ENCODE assay signal across 29 mouse cellular contexts in the genomic region with DNA sequence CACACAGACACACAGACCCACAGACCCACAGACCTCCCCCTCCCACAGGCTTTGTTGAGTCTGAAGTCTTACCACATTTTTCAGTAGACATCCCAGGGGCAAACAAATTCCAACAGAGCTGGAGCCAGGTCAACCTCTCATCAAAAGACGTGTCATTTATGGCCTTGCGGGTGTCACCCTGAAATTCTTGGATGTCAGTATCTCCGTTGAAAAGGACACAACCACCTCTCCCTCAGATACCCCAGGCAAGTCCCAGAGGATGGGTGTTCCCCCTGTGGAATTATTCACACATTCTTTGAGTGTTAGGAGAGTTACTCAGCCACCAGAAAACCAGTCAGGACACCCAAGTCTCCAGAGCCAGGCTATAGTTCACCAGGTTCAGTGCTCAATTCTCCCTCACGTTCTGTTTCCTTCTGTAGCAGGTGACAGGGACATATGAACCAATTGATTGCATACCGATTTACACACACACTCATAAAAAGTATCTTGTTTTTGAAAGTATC. TPM values are rescaled to one million over a fixed set of nuclear protein-coding genes. Genes with fewer than 3 reads are reported as not detected.
A peak's percentile ranks its signal among the peaks of the same experiment; 100 is the strongest.
DNase-seq lines count a peak whose midpoint lies in the region; ATAC-seq and TF ChIP-seq lines count a peak whose summit lies in the region.
"Had no signal": no experiment of that assay in that cellular context is flagged by ENCODE, and none has a peak within 500 bp of the region (broad histone marks: within the 10 kb centered on the region; RNA-seq: fewer than 3 reads in every experiment).

No protein-coding gene starts in this region.

- no peaks in the 10 kb centered on the region for H3K9me3 ChIP-seq in liver, postnatal 0 days (ENCODE audit: low read length)
- H3K9me3 ChIP-seq: embryonic facial prominence, embryonic 13.5 days; embryonic facial prominence, embryonic 15.5 days; forebrain, embryonic 13.5 days; forebrain, embryonic 15.5 days had no signal

- peaks cover 8% of the 10 kb centered on the region; the same call in 1 of the 2 replicates for H3K4me1 ChIP-seq in liver, postnatal 0 days (ENCODE audit: insufficient read depth)

- 77% methylated on average over 5 of the region's 5 CpGs for WGBS in liver, postnatal 0 days (ENCODE audit: insufficient replicate concordance)

- H3K36me3 ChIP-seq in liver, postnatal 0 days (replicated peaks; ENCODE audit: insufficient read depth, low read length): no peaks in the 10 kb centered on the region
- H3K36me3 ChIP-seq: embryonic facial prominence, embryonic 13.5 days; embryonic facial prominence, embryonic 15.5 days; forebrain, embryonic 15.5 days; G1E had no signal

- no peak for TF ChIP-seq EP300 in liver, postnatal 0 days (IDR thresholded peaks at IDR 0.05; ENCODE audit: low read depth)

- no peak overlapping the region for H3K4me3 ChIP-seq in liver, postnatal 0 days (ENCODE audit: low read depth, low read length)
- no peak overlapping the region for H3K4me3 ChIP-seq in layer of hippocampus, adult 2 months
- H3K4me3 ChIP-seq: embryonic facial prominence, embryonic 13.5 days; embryonic facial prominence, embryonic 15.5 days; forebrain, embryonic 13.5 days; forebrain, embryonic 15.5 days had no signal

- H3K9ac ChIP-seq in liver, postnatal 0 days (replicated peaks): no peak overlapping the region
- H3K9ac ChIP-seq: embryonic facial prominence, embryonic 13.5 days; embryonic facial prominence, embryonic 15.5 days; forebrain, embryonic 13.5 days; forebrain, embryonic 15.5 days; forebrain, postnatal 0 days had no signal

- peak; percentile 75 for DNase-seq in 3134 (ENCODE audit: extremely low read depth, insufficient read length, low spot score)
- DNase-seq in 3T3-L1 (ENCODE audit: low read depth, low spot score): peak; percentile 79
- DNase-seq in Muller cell, postnatal 12 days (ENCODE audit: inconsistent ontology term): peak; percentile 83
- peak; percentile 49 for DNase-seq in ZHBTc4 (ENCODE audit: low read depth, low spot score)
- DNase-seq in liver, postnatal 0 days: no peak
- DNase-seq in layer of hippocampus, adult 2 months (ENCODE audit: low spot score in 2 of 2): no peak
- no peak for DNase-seq in urinary bladder, adult 2 months (ENCODE audit: low spot score)
- no peak for DNase-seq in neural tube, embryonic 10.5 days (ENCODE audit: extremely low spot score, low spot score)
- DNase-seq: adrenal gland, adult 2 months; adrenal gland, postnatal 10 days; adrenal gland, postnatal 25 days; cerebellum, adult 11 months; cerebellum, adult 18-20 months; cerebellum, adult 8-10 months; cerebellum, adult 9-11 months; cerebellum, postnatal 14 days; cerebellum, postnatal 36 days; embryo, embryonic 11 days; forebrain, postnatal 0 days had no signal

- no peak for ATAC-seq in liver, postnatal 0 days
- ATAC-seq: CD4-positive, CD25-positive, alpha-beta regulatory T cell, adult 4 months; forebrain, embryonic 13.5 days; forebrain, embryonic 15.5 days; forebrain, postnatal 0 days had no signal

- no peak for TF ChIP-seq CTCF in liver, postnatal 0 days (IDR thresholded peaks at IDR 0.05; ENCODE audit: low read depth)
- no peak for TF ChIP-seq CTCF in layer of hippocampus, adult 2 months (conservative IDR thresholded peaks at IDR 0.05)

- no peak overlapping the region for H3K4me2 ChIP-seq in liver, postnatal 0 days (ENCODE audit: low read depth, low read length)
- H3K4me2 ChIP-seq: embryonic facial prominence, embryonic 13.5 days; embryonic facial prominence, embryonic 15.5 days; forebrain, embryonic 13.5 days; forebrain, embryonic 15.5 days had no signal

- no peaks in the 10 kb centered on the region for H3K27me3 ChIP-seq in liver, postnatal 0 days (ENCODE audit: insufficient read depth, low read length)
- H3K27me3 ChIP-seq: CH12.LX; embryonic facial prominence, embryonic 13.5 days; embryonic facial prominence, embryonic 15.5 days; forebrain, embryonic 13.5 days; forebrain, embryonic 15.5 days had no signal

- no peak overlapping the region for H3K27ac ChIP-seq in liver, postnatal 0 days (ENCODE audit: low read depth)
- H3K27ac ChIP-seq in layer of hippocampus, adult 2 months: no peak overlapping the region
- H3K27ac ChIP-seq: embryonic facial prominence, embryonic 13.5 days; embryonic facial prominence, embryonic 15.5 days; forebrain, embryonic 13.5 days; forebrain, embryonic 15.5 days had no signal

RNA-seq across cellular contexts. Expression of a gene that starts 9.3 kb away (rescaled TPM):
- not detected in 2 replicates for polyA plus RNA-seq in liver, postnatal 0 days (2015; fragmentation: Nextera tagmentation; extraction: Ambion mirVana)
- under 1 TPM in 1 of 2 experiments, not detected in 1; 0.27 TPM for total RNA-seq in layer of hippocampus, adult 2 months (2021)
- 0.41 and 0.52 TPM in 2 replicates for polyA plus RNA-seq in urinary bladder, adult 2 months (2012; rRNA removed)
- total RNA-seq: adrenal gland, adult 2 months; adrenal gland, postnatal 10 days; adrenal gland, postnatal 25 days; adrenal gland, postnatal 4 days; CH12.LX; common myeloid progenitor, adult 5-6 weeks; forebrain, postnatal 0 days; G1E had no signal
- polyA plus RNA-seq: adrenal gland, adult 2 months; CD4-positive, CD25-positive, alpha-beta regulatory T cell, adult 4 months; embryonic facial prominence, embryonic 13.5 days; forebrain, embryonic 11.5 days; forebrain, embryonic 13.5 days; forebrain, embryonic 15.5 days; forebrain, postnatal 0 days; G1E had no signal

RNA-seq across cellular contexts. Expression of a gene that starts 42.9 kb away (rescaled TPM):
- polyA plus RNA-seq in liver, postnatal 0 days (2015; fragmentation: Nextera tagmentation; extraction: Ambion mirVana): 1.2 TPM in 2 replicates
- total RNA-seq in layer of hippocampus, adult 2 months (2021): 1 to 10 TPM; 2.0 to 2.8 TPM
- 102 and 112 TPM in 2 replicates for polyA plus RNA-seq in urinary bladder, adult 2 months (2012; rRNA removed)
- polyA plus RNA-seq: G1E had no signal

Comparison
In these comparisons a context has a peak if more than half of its experiments do, and no peak if none do; other contexts are left out.
1. DNase-seq: peak in 3134 (single experiment), 3T3-L1 (single experiment), Muller cell, postnatal 12 days (single experiment) and ZHBTc4 (single experiment); none in liver, postnatal 0 days (single experiment), layer of hippocampus, adult 2 months (0 of 2), urinary bladder, adult 2 months (single experiment) and neural tube, embryonic 10.5 days (single experiment).
2. RNA of a gene that starts 42.9 kb away (polyA plus RNA-seq): 102 to 112 TPM in urinary bladder, adult 2 months; 1.2 TPM in liver, postnatal 0 days; every median in the first group is over 10 times any median in the second.